Mouse (Mus musculus) heart, postnatal 10 days (tissue): Measurements from ENCODE around the gene Tmem87b. TPM values are rescaled to one million over a fixed set of nuclear protein-coding genes. Genes with fewer than 3 reads are reported as not detected.

Source experiments
- DNase-seq, 2 experiments: peaks; one replicate each; pipeline ENCODE4 v3.0.0; 2021
- intact Hi-C: fragments of 180-260 bp; cut with DNase I; formaldehyde crosslinking; loops from one replicate; pipeline ENCODE4 v1.15.1; 2025
- total RNA-seq, 2 experiments: library from RNA; stranded (reverse); gene quantifications; 2 replicates each; pipeline ENCODE4 v1.2.3; 2021

Gene Tmem87b
- total RNA-seq: 10 to 100 TPM; 24.0 to 25.5 TPM

DNA sequence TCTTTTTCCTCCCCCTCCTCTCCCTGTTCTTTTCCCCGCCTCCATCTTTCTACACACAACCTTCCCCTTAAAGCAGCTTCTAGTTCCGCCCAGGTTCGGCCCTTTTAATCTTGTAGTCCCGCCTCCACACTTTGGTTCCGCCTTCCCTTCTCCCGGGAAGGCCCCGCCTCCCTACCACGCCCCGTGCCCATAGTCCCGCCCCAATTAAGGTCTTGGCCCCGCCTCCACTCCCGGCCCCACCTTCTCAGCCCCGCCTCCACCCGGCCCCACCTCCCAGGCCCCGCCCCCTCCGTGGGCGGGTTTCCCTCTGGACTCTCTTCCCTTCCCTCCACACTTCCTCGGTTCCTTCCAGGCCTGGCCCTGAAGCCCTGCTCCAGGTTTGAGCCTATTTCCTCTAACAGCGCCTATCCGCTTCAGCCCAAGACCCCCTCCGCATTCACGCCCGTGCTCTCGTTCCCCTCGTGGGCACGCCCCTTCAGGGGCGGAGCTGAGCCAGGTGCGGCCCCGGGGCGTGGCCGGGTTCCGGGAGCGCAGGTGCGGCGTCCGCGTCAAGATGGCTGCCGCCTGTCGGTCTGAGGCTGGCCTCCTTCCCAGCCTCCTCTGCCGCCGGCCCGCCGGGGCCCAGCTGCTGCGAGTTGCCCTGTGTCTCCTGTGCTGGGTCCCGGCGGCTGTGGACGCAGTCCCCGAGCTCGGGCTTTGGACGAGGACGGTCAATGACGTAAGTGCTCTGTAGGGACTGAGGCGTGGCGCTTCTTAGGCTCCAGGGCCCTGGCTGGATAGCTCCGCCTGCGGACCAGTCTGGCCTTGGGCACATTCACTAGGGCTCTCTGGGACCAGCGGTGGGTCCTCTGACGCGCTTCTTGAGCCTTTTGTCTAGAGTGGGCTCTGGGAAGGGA is at the start of gene Tmem87b:
Gene Tmem87b, plus strand, starts transcription at position 333 of the 896 bp plus-strand sequence.
- intact Hi-C loops: loop anchor here (1.0 to 5.0 kb wide), 2 partner anchors 66 to 120 kb away; partner anchors contain the start of gene Mertk
- peak; percentile 97 to 99 for DNase-seq

GRCm38 (mm10) chr2:128768545-128769247 is 49.2 kb upstream of the Tmem87b start:
- intact Hi-C loops: no loop called here
- DNase-seq: no peak

DNA sequence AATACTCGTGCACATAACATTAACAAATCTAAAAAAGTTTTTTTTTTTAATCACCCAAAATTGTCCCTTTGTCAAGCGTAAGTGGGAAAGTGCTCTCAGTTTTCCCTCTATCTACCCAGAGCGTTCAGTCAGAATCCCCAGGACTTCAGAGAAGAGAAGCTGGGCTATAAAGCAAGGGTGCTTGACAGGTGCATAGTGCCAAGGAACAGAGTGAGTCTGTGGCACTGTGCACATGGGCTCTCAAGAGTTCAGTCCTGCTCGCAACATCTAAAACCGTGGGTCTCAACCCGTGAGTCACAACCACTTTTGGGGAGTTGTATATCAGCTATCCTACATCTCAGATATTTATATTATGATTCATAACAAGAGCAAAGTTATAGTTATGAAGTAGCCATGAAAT is 47.4 kb upstream of the Tmem87b start:
- intact Hi-C loops: no loop called here
- DNase-seq: no peak

- DNase-seq: no peak
- intact Hi-C loops: no loop called here
Observed at GRCm38 (mm10) chr2:128771048-128771447, 46.9 kb upstream of the Tmem87b start.

DNA sequence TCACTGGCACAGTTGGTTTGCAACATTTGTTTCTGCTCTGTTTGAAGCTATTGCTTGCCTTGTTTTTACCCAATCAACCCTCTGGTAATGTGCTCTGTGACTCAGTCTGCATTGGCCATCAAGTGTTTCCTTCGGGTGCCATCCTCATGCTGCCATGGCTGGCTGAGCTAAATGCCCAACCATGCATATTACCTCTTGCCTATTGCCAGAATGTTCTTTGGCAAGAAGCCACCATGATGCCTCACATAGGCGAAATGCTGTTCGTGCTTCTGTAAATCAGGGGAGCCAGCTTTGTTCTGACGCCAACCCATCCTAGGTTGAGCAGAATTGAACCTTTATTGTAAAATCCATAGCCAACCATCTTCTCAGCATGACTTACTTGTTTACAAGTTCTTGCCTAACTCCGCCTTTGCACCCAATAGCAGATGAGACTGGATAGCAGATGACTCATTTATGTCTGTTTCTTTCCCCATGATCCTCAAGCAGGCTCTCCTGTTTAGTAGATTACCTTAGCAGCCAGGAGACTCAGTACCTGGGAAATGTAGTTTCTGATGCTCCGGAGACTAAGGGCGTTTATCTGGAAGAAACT is 46.1 kb upstream of the Tmem87b start:
- DNase-seq: no peak
- intact Hi-C loops: no loop called here

- intact Hi-C loops: no loop called here
- peak in 1 of 2 experiments; percentile 9 for DNase-seq
Observed at GRCm38 (mm10) chr2:128782231-128782630, 35.7 kb upstream of the Tmem87b start.

DNA sequence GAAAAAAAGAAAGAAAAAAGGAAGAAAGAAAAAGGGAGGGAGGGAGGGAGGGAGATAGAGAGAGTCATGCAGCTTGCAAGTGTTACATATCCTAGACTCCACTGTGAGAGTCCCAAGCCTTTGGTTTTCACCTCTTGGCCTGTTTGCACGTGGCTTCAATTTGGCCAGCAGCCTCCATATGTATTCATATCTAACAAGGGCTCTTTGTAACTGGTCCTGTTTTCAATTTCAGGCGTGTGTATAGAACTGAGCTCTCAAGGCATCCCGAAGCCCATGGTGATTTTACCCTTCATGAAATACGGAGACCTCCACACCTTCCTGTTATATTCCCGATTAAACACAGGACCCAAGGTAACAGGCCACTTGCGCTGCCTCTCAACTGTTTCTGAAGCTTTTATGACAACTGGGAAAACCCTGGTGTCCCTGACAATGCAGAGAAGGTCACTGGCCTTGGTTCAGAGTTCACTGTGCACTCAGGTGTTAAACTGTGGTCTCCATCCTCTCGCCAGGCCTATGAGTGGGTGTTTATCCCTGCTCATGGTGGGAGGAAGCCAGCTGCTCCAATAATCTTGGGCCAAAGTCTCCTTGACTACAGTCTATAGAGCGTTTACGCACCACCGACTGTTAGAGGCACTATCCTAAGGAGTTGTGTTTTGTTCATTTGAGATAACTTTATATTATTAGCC is 34.1 kb upstream of the Tmem87b start:
- intact Hi-C loops: no loop called here
- DNase-seq: no peak

DNA sequence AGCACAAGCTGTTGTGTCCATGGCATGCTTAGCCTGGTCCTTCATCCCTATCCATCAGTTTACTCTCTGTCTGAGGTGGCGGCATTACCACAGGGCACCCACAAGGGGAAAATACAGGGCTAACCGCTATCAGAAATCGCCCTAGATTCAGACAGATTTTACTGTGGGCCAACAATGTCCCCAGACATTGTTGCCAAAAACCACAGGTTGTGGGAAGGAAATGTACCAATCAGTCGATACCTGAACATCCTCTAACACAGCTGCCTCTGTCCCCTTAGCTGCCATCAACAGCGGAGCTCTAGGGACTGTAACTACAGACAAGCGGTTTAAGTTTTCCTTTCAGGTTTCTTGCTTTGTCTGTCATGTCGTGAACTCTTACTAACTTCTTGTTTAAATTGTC is 33.1 kb upstream of the Tmem87b start:
- intact Hi-C loops: no loop called here
- no peak for DNase-seq

GRCm38 (mm10) chr2:128786341-128786740 is 31.6 kb upstream of the Tmem87b start:
- intact Hi-C loops: no loop called here
- DNase-seq: no peak

DNA sequence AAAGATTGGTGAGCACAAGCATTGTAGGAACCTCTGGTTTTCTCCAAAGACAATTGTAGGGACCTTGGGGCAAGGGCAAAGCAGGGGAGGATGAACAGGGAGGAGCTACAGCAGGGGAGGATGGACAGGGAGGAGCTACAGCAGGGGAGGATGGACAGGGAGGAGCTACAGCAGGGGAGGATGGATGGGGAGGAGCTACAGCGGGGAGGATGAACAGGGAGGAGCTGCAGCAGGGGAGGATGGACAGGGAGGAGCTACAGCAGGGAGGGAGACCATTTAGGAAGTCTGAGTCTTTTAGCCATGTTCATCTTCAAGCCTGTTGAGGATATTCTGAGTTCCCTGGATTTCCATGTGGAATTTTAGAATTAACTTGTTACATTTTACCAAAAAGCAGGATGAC is 31.1 kb upstream of the Tmem87b start:
- DNase-seq: no peak
- intact Hi-C loops: no loop called here

- no peak for DNase-seq
- intact Hi-C loops: no loop called here
Observed at GRCm38 (mm10) chr2:128787805-128788204, 30.1 kb upstream of the Tmem87b start.

DNA sequence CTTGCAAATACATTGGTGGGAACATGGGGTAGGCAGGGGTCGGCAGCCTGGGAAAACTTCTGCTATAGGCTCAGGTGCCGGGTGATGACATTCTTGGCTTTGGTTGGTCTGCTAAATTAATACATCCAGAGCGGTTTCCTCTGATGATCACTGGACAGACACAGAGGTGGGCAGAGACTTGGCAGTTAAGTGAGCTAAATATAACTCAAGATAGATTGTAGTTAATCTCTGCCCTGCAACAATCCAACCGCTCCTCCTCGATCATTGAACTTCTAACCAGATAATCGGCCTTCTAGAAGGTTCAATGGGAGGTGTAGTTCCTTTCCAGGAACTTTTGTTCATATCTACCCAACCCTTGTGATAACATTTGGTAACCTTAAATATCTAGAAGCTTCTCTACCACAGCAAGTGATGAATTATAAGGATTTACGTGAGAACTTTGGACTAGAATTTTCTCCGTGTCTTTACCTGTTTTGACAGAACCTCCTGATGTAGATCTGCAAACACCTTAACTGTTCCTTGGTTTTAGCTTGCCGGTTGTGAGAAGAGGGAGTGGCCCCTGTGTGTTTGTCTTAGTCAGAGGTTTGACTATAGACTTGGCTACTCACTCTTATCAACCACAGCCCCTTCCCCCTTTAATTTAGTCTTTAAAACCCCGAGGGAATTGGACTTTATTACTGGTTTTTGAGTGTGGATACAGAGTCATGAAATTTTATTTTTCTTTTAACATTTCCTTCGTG is 26.9 kb upstream of the Tmem87b start:
- no peak for DNase-seq
- intact Hi-C loops: no loop called here

- DNase-seq: no peak
- intact Hi-C loops: no loop called here
Observed at GRCm38 (mm10) chr2:128793958-128794357, 24.0 kb upstream of the Tmem87b start.

DNA sequence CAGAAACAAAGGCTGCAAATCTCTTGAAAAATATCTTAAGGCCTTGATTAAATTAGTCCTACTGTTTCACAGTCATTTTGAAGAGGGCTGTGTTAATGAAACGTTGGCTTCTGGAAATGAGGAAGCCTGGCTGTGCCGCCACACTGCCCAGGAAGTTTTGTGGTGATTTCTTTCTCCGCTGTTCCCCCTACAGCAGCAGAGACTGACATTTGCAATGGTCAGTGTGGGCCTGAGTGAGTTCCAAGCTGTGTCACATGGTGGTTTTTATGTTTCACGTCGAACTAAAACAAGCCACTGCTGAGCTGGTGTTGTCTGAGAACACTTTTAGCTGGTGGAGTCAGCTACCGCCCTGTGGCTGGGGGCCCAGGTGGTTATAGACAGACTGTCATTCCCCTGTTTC is 21.5 kb upstream of the Tmem87b start:
- intact Hi-C loops: no loop called here
- peak in 1 of 2 experiments; percentile 13 for DNase-seq

- intact Hi-C loops: no loop called here
- no peak for DNase-seq
Observed at GRCm38 (mm10) chr2:128803441-128803840, 14.5 kb upstream of the Tmem87b start.

DNA sequence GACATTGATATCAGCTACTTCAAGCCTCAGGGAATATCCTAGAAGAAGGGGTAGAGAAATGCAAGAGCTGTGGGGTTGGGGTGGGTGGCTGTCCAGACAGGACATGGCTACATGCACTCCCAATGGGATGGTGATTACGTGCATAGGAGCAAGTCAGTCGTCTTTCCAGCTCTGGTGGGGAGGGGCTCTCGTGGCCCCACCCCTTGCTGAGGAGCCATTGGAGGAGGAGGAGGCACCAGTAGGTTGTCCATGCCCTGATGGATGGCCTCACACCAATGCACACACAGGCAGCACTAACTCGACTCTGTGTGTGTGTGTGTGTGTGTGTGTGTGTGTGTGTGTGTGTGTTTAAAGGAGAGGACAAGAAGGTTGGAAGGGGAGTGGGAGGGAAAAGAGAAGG is 12.6 kb upstream of the Tmem87b start:
- intact Hi-C loops: no loop called here
- no peak for DNase-seq

- DNase-seq: peak; percentile 14 to 28
- intact Hi-C loops: no loop called here
Observed at GRCm38 (mm10) chr2:128806561-128806960, 11.4 kb upstream of the Tmem87b start.

DNA sequence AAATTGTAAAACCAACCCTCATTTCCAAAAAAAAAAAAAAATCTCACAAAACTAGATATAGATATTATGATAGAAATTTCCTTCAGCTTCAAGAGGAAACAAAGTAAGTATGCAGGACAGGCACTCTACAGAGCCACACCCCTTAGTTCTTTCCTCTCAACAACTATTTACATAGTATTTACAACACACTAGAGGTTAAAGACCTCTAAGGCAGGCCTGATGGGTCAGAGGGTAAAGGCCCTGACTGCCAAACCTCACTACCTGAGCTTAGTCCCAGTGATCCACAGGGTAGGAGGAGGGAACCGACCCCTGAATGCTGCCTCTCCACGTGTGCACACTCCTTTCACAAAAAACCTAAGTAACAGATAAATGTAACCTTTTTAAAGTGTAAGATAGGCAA is 5.2 kb upstream of the Tmem87b start:
- intact Hi-C loops: loop anchor here (5.0 kb wide), 1 partner anchor 50 kb away; no protein-coding TSS in a partner anchor

DNA sequence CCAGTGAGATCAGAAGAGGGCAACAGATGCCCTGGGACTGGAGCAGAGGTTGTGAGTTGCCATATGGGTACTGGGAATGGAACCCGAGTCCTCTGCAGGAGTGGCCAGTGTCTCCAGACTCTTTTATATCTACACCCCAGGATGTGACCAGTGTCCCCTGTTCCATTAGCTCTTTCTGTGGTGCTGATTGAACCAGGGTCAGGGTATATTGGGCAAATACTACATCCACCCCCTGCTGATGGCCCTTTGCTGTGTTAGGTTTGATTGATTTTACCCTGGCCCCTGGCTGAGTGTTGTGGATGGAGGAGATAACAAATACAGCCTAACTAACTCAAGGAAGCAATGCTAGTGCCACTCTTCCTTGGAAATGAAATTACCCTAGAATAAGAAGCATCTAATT is 1.6 kb upstream of the Tmem87b start:
- intact Hi-C loops: loop anchor here (5.0 kb wide), 1 partner anchor 64 kb away; no protein-coding TSS in a partner anchor
- DNase-seq: no peak

More for the DNA sequence above, 5.2 kb upstream of the Tmem87b start:
- no peak for DNase-seq

DNA sequence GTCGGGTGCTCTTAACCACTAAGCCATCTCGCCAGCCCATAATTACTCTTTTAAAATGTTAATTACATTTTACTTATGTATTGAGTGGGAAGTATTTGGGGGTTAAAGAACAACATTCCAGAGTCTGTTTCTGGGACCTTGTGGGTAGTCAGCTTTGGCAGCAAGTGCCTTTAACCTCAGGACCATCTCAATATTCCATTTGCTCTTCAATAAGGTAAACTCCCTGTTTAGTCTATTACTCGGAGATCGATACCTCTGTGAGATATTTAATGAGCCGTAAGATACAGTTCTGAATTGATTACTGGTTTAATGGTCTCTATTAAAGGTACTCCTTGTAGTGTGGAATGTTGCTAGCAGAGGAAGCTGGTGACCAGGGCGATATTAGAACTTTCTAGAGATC is 1.0 kb upstream of the Tmem87b start:
- intact Hi-C loops: loop anchor here (1.0 to 5.0 kb wide), 2 partner anchors 65 to 119 kb away; partner anchors contain the start of gene Mertk
- DNase-seq: peak in 1 of 2 experiments; percentile 15
